Mouse (Mus musculus): ENCODE results near the gene Ihh. TPM values are rescaled to one million over a fixed set of nuclear protein-coding genes. Genes with fewer than 3 reads are reported as not detected.
A peak's percentile ranks its signal among the peaks of the same experiment; 100 is the strongest.

Ihh gene
- polyA plus RNA-seq, 1 experiment from 2014 or later: 0.16 TPM

DNA sequence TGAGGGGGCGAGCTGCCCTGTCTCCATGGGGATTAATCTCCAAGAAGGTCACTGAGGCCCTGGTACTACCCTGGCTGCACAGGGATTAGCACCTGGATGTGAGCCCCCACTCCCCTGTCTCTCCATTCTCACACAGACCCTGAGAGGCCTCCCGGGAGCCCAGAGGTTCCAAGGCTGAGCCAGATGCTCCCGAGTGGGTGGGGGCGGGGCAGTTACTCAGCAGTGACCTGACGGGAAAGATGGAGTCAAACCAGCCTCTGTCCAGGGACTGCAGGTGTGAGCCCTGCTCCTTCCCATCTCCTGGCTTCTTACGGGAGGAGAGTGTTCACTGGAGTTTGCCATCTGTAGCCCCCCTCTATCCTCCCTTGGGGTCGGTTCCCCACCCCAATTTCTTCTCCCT is 53.5 kb downstream of the Ihh start:
- ATAC-seq (ENCODE audit: low FRiP score, low TSS enrichment) (no peak), DNase-seq (peak; percentile 14)
- H3K4me2 ChIP-seq (ENCODE audit: low read length): no peak overlapping the region
- WGBS: 2% methylated on average over 7 of the region's 7 CpGs
- H3K9ac ChIP-seq (replicated peaks; ENCODE audit: low read length): no peak overlapping the region
- peaks cover 63% of the 10 kb centered on the region for H3K27me3 ChIP-seq (ENCODE audit: control insufficient read depth, insufficient read depth, low read length)
- no peak overlapping the region for H3K27ac ChIP-seq (replicated peaks; ENCODE audit: low read depth, low read length)
- no peaks in the 10 kb centered on the region for H3K36me3 ChIP-seq (ENCODE audit: control insufficient read depth, insufficient read depth, low read length)
- H3K4me1 ChIP-seq (ENCODE audit: control insufficient read depth, insufficient read depth, low read length): peaks cover 11% of the 10 kb centered on the region
- no peak overlapping the region for H3K4me3 ChIP-seq (replicated peaks; ENCODE audit: low read depth, low read length)
- no peaks in the 10 kb centered on the region for H3K9me3 ChIP-seq (ENCODE audit: control insufficient read depth, low read length)

MicroRNAs encoded within 50 kb of the gene (microRNA counts, 519-probe panel; counts per million panel counts)
- microRNA mmu-miR-375: not detected

Small RNA genes lying within 50 kb of the gene (microRNA-seq; reads per million reads assigned to microRNA genes)
- gene Mir375: 453 reads per million, percentile 72 among the genes with 10 or more reads in this experiment

Other genes starting within 250 kb of the Ihh start
- 0.53 and 2.1 TPM in 2 replicates for gene Cyp27a1, start 238.1 kb downstream of the Ihh start, polyA plus RNA-seq (2014; fragmentation: Nextera tagmentation; extraction: Ambion mirVana)
- gene Prkag3, start 202.5 kb downstream of the Ihh start, polyA plus RNA-seq (2014; fragmentation: Nextera tagmentation; extraction: Ambion mirVana): not detected in 2 replicates
- gene Wnt6, start 179.8 kb downstream of the Ihh start, polyA plus RNA-seq (2014; fragmentation: Nextera tagmentation; extraction: Ambion mirVana): 2.7 TPM in 1 of 2 replicates, not detected in the other
- 0.11 and 0.36 TPM in 2 replicates for gene Wnt10a, start 160.2 kb downstream of the Ihh start, polyA plus RNA-seq (2014; fragmentation: Nextera tagmentation; extraction: Ambion mirVana)
- gene Cdk5r2, start 96.7 kb downstream of the Ihh start, polyA plus RNA-seq (2014; fragmentation: Nextera tagmentation; extraction: Ambion mirVana): 16.5 and 29.9 TPM in 2 replicates
- gene Fev, start 66.3 kb downstream of the Ihh start, polyA plus RNA-seq (2014; fragmentation: Nextera tagmentation; extraction: Ambion mirVana): 3.0 and 3.3 TPM in 2 replicates
- gene Cryba2, start 58.5 kb downstream of the Ihh start, polyA plus RNA-seq (2014; fragmentation: Nextera tagmentation; extraction: Ambion mirVana): 0.77 TPM in 1 of 2 replicates, not detected in the other
- 0.13 and 0.34 TPM in 2 replicates for gene Cfap65, start 16.1 kb downstream of the Ihh start, polyA plus RNA-seq (2014; fragmentation: Nextera tagmentation; extraction: Ambion mirVana)
- 6.9 and 7.7 TPM in 2 replicates for gene Nhej1, start 173.5 kb upstream of the Ihh start, polyA plus RNA-seq (2014; fragmentation: Nextera tagmentation; extraction: Ambion mirVana)
- gene Slc23a3, start 182.2 kb upstream of the Ihh start, polyA plus RNA-seq (2014; fragmentation: Nextera tagmentation; extraction: Ambion mirVana): not detected in 2 replicates
- 48.8 and 52.5 TPM in 2 replicates for gene Cnppd1, start 191.0 kb upstream of the Ihh start, polyA plus RNA-seq (2014; fragmentation: Nextera tagmentation; extraction: Ambion mirVana)
- 126 and 133 TPM in 2 replicates for gene Retreg2, start 191.1 kb upstream of the Ihh start, polyA plus RNA-seq (2014; fragmentation: Nextera tagmentation; extraction: Ambion mirVana)
- 34.5 and 34.8 TPM in 2 replicates for gene Zfand2b, start 217.0 kb upstream of the Ihh start, polyA plus RNA-seq (2014; fragmentation: Nextera tagmentation; extraction: Ambion mirVana)
- 35.5 and 36.3 TPM in 2 replicates for gene Abcb6, start 228.7 kb upstream of the Ihh start, polyA plus RNA-seq (2014; fragmentation: Nextera tagmentation; extraction: Ambion mirVana)
- 18.1 and 19.7 TPM in 2 replicates for gene Ankzf1, start 240.5 kb upstream of the Ihh start, polyA plus RNA-seq (2014; fragmentation: Nextera tagmentation; extraction: Ambion mirVana)
- gene Atg9a, start 240.5 kb upstream of the Ihh start, polyA plus RNA-seq (2014; fragmentation: Nextera tagmentation; extraction: Ambion mirVana): 40.7 and 47.8 TPM in 2 replicates